Mouse (Mus musculus): ENCODE data around the gene Ninj1.

- TF ChIP-seq ZNF384 (IDR thresholded peaks at IDR 0.05; ENCODE audit: low read depth, low read length) (no peak), POLR2A (IDR thresholded peaks at IDR 0.05; ENCODE audit: control insufficient read depth in 1 of 2, insufficient read depth in 1 of 2, low read depth in 1 of 2, low read length in 2 of 2, poor library complexity in 1 of 2) (no peak), TBP (IDR thresholded peaks at IDR 0.05; ENCODE audit: low read depth, low read length) (no peak), CTCF (IDR thresholded peaks at IDR 0.05 in 2 of 3, conservative IDR thresholded peaks at IDR 0.05 in 1 of 3; ENCODE audit: control insufficient read depth in 1 of 3, insufficient read depth in 1 of 3, low read depth in 2 of 3, low read length in 3 of 3, poor library complexity in 1 of 3, severe bottlenecking in 1 of 3) (no peak), TAL1 (IDR thresholded peaks at IDR 0.05; ENCODE audit: low read length) (no peak)
Observed at GRCm38 (mm10) chr13:49233792-49234572, 46.7 kb downstream of the Ninj1 start.

Data from MEL (cell line).